Mouse (Mus musculus) liver, adult 2 months (tissue): ENCODE results near the gene Sart1. TPM values are rescaled to one million over a fixed set of nuclear protein-coding genes. Genes with fewer than 3 reads are reported as not detected.
"Not testable (repeated sequence)": the region's sequence is repeated elsewhere in the genome, so short reads cannot be mapped to it uniquely, and the experiment has no call there.

Source experiments
- DNase-seq: peaks from one replicate; pipeline ENCODE4 v3.0.0-alpha.2; 2011; ENCODE audit warnings: low read depth, low spot score; ENCODE audit errors: extremely low read depth
- H3K27ac ChIP-seq: fragments of 200-500 bp; replicated peaks from 2 replicates; pipeline ENCODE4 v1.5.1; 2012; ENCODE audit warnings: low read depth, mild to moderate bottlenecking, control low read depth, inconsistent platforms, low read length; ENCODE audit not compliant: insufficient read depth
- H3K27me3 ChIP-seq: fragments of 200-500 bp; 2 replicates; pipeline ENCODE4 v1.6.1; 2012; ENCODE audit warnings: mild to moderate bottlenecking, moderate library complexity, low read length, inconsistent platforms; ENCODE audit not compliant: control insufficient read depth, insufficient read depth
- H3K36me3 ChIP-seq: fragments of 200-500 bp; 2 replicates; pipeline ENCODE4 v1.6.1; 2012; ENCODE audit warnings: low read length, inconsistent platforms; ENCODE audit not compliant: control insufficient read depth, insufficient read depth
- H3K4me1 ChIP-seq: fragments of 200-500 bp; 2 replicates; pipeline ENCODE4 v1.6.1; 2011; ENCODE audit warnings: low read length; ENCODE audit not compliant: control insufficient read depth, insufficient read depth
- H3K4me3 ChIP-seq: fragments of 200-500 bp; 2 replicates; pipeline ENCODE4 v1.5.1; 2011; ENCODE audit warnings: low read depth, mild to moderate bottlenecking, control low read depth, low read length, moderate library complexity; ENCODE audit not compliant: insufficient read depth
- H3K79me2 ChIP-seq: fragments of 200-500 bp; 2 replicates; pipeline ENCODE4 v1.6.1; 2012; ENCODE audit warnings: inconsistent platforms, mild to moderate bottlenecking, low read length, moderate library complexity; ENCODE audit not compliant: control insufficient read depth, insufficient read depth
- H3K9ac ChIP-seq: fragments of 200-500 bp; 2 replicates; pipeline ENCODE4 v1.6.1; 2012; ENCODE audit warnings: low read depth, mild to moderate bottlenecking, control low read depth, inconsistent platforms, low read length
- CTCF ChIP-seq: fragments of 200-500 bp; IDR thresholded peaks from 2 replicates; pipeline ENCODE4 v1.5.1; 2011; ENCODE audit warnings: low read depth, low read length, control low read depth
- POLR2A ChIP-seq: fragments of 200-500 bp; IDR thresholded peaks from 2 replicates; pipeline ENCODE4 v1.6.1; 2011; ENCODE audit warnings: low read length, control low read depth; ENCODE audit not compliant: insufficient read depth; ENCODE audit errors: extremely low read depth
- WGBS: fragments of 180-500 bp; shearing (Covaris S2); methylation state at CpG from one replicate; pipeline ENCODE4 v1.1.7; 2018; 5-methylcytosine and 5-hydroxymethylcytosine counted together
- polyA plus RNA-seq: library from polyadenylated mRNA; depleted of rRNA; stranded (reverse); fragments of >200 nt; gene quantifications from 2 replicates; pipeline ENCODE4 v1.2.3, GENCODE M21; 2012
- total RNA-seq: library from RNA; depleted of rRNA; stranded (reverse); fragments of >200 nt; gene quantifications from 2 replicates; pipeline ENCODE4 v1.2.3, GENCODE M21; 2014

Gene Sart1
- total and polyA plus RNA-seq, 2 experiments = 8.3 to 17.5 TPM

DNA sequence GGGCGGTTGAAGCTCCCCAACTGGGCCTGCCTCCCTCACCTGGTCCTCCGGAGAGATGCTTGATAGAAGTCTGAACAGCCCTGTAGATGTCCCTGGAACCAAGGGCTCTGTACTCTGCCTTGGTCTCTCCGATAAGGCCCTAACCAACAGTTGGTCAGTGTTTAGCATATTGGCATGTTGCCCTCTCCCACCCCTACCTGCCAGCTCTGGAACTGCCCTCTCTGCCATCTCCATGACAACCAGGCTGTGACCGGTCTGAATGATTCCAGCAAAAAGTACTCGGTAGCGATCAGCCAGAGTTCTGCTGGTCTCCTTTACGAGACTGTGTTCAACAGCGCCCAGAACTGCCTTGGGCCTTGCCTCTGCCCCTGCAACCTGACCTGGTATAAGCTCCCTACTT is 13.8 kb upstream of the Sart1 start, which contains the start of gene Tsga10ip:
Gene Tsga10ip (minus strand): TSS at position 234 of the 400 bp plus-strand sequence.
- Histone ChIP-seq H3K36me3 (no peaks in the 10 kb centered on the region), H3K4me1 (peaks cover 4% of the 10 kb centered on the region; the same call in 1 of the 2 replicates), H3K4me3 (no peak within 1 kb of the TSS), H3K9ac (no peak within 1 kb of the TSS), H3K27ac (no peak within 1 kb of the TSS), H3K79me2 (no peaks in the 10 kb centered on the region), H3K27me3 (no peaks in the 10 kb centered on the region)
- TF ChIP-seq CTCF (no peak), POLR2A (no peak)
- no peak for DNase-seq
- WGBS = 86% methylated on average over 8 of the region's 8 CpGs

GRCm38 (mm10) chr19:5401073-5401472 is 12.6 kb upstream of the Sart1 start:
- H3K27ac ChIP-seq, H3K36me3 ChIP-seq, H3K27me3 ChIP-seq, H3K4me3 ChIP-seq, H3K4me1 ChIP-seq, H3K79me2 ChIP-seq, DNase-seq, H3K9ac ChIP-seq: not testable (repeated sequence)
- 74% methylated on average over 4 of the region's 4 CpGs for WGBS

DNA sequence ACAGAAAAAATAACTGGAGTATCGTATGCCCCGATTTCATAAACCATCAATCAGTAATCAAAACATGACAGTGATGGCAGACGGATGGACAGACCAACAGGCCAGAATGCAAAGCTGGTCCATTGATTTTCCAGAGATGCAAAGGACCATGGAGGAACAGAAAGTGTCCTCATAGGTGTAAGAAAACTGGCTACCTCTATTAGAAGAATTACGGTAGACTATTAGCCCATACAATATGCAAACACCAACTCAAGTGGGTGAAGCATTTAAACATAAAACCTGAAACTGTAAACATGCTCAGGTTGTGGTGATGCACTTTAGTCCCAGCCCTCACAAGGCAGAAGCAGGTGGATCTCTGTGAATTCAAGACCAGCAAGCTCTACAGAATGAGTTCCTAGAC is 6.9 kb upstream of the Sart1 start:
- no peaks in the 10 kb centered on the region for H3K79me2 ChIP-seq
- WGBS = 66% methylated on average over 4 of the region's 4 CpGs
- TF ChIP-seq POLR2A (no peak), CTCF (no peak)
- no peaks in the 10 kb centered on the region for H3K36me3 ChIP-seq
- H3K27me3 ChIP-seq = no peaks in the 10 kb centered on the region
- DNase-seq = no peak
- no peak overlapping the region for H3K9ac ChIP-seq
- no peak overlapping the region for H3K4me3 ChIP-seq
- H3K4me1 ChIP-seq = no peaks in the 10 kb centered on the region
- H3K27ac ChIP-seq = no peak overlapping the region

GRCm38 (mm10) chr19:5394168-5394567 is 5.7 kb upstream of the Sart1 start:
- Histone ChIP-seq H3K4me3 (no peak overlapping the region), H3K27me3 (no peaks in the 10 kb centered on the region), H3K27ac (no peak overlapping the region), H3K36me3 (no peaks in the 10 kb centered on the region), H3K9ac (no peak overlapping the region), H3K4me1 (no peaks in the 10 kb centered on the region; the same call in 1 of the 2 replicates), H3K79me2 (no peaks in the 10 kb centered on the region)
- TF ChIP-seq POLR2A (no peak), CTCF (no peak)
- WGBS = 70% methylated on average over 10 of the region's 10 CpGs
- no peak for DNase-seq

GRCm38 (mm10) chr19:5392892-5393291 is 4.4 kb upstream of the Sart1 start:
- DNase-seq = no peak
- TF ChIP-seq CTCF = no peak
- TF ChIP-seq POLR2A = no peak
- no peak overlapping the region for H3K27ac ChIP-seq
- H3K27me3 ChIP-seq = no peaks in the 10 kb centered on the region
- H3K36me3 ChIP-seq = no peaks in the 10 kb centered on the region
- H3K9ac ChIP-seq = no peak overlapping the region
- H3K4me1 ChIP-seq = peaks cover 2% of the 10 kb centered on the region
- H3K4me3 ChIP-seq = no peak overlapping the region
- WGBS = 28% methylated on average over 4 of the region's 4 CpGs
- H3K79me2 ChIP-seq = peaks cover 6% of the 10 kb centered on the region

GRCm38 (mm10) chr19:5390416-5390815 is 1.9 kb upstream of the Sart1 start:
- no peak overlapping the region for H3K9ac ChIP-seq
- no peak for DNase-seq
- H3K4me1 ChIP-seq = peaks cover 10% of the 10 kb centered on the region
- no peak overlapping the region for H3K4me3 ChIP-seq
- 79% methylated on average over 8 of the region's 8 CpGs for WGBS
- H3K36me3 ChIP-seq = no peaks in the 10 kb centered on the region
- no peak overlapping the region for H3K27ac ChIP-seq
- TF ChIP-seq POLR2A = no peak
- no peak for TF ChIP-seq CTCF
- H3K27me3 ChIP-seq = no peaks in the 10 kb centered on the region
- peaks cover 16% of the 10 kb centered on the region for H3K79me2 ChIP-seq
